Mouse (Mus musculus): ENCODE measurements around the gene Nup133.

DNA sequence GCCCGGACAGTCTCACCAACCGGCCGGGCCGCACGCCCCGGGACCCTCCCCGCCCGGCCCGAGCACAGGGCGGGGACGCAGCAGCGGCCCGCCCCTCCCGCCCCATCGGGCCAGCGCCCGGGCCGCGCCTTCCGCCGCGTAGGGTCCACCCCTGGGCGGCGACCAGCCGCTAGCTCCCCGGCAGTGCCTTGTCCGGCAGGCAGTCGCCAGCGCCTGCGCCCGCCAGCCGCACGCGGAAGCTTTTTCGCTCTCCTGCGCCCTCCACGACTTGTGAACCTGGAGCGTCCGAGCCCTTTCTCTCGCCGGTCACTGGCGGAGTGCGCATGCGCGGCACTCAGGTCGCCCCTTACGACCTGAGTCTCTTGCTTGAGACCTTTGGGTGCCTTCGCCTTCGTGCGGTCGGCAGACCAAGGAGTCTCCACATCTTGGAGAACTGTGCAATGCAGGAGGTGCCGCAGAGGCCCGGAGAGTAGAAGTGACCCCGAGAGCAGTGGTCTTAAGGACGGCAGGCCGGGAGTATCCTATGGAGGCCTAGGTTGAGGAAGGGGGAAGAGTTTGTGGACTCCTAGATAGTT lies 33.8 kb upstream of the Nup133 start, which contains the start of gene Abcb10:
- TF ChIP-seq MXI1 (IDR thresholded peaks at IDR 0.05; ENCODE audit: low read depth, low read length) (no peak), GABPA (IDR thresholded peaks at IDR 0.05; ENCODE audit: low read depth, low read length) (no peak), CTCF (IDR thresholded peaks at IDR 0.05 in 2 of 3, conservative IDR thresholded peaks at IDR 0.05 in 1 of 3; ENCODE audit: control insufficient read depth in 1 of 3, insufficient read depth in 1 of 3, low read depth in 2 of 3, low read length in 3 of 3, poor library complexity in 1 of 3, severe bottlenecking in 1 of 3) (no peak), POLR2A (IDR thresholded peaks at IDR 0.05; ENCODE audit: control insufficient read depth in 1 of 2, insufficient read depth in 1 of 2, low read depth in 1 of 2, low read length in 2 of 2, poor library complexity in 1 of 2) (peak in 1 of 2 experiments; percentile 81), HCFC1 (IDR thresholded peaks at IDR 0.05; ENCODE audit: low read depth, low read length) (peak; percentile 63), MYC (IDR thresholded peaks at IDR 0.05; ENCODE audit: low read depth, low read length) (no peak), MAFK (IDR thresholded peaks at IDR 0.05; ENCODE audit: borderline replicate concordance, low read depth, low read length) (no peak), TCF12 (IDR thresholded peaks at IDR 0.05; ENCODE audit: low read depth, low read length) (no peak; the same call in 1 of the 2 replicates), GATA1 (IDR thresholded peaks at IDR 0.05; ENCODE audit: low read depth, low read length) (no peak), KAT2A (conservative IDR thresholded peaks at IDR 0.05; ENCODE audit: low read depth, low read length) (no peak), POLR2AphosphoS5 (IDR thresholded peaks at IDR 0.05; ENCODE audit: borderline replicate concordance, low read depth, low read length) (no peak)
